Mouse (Mus musculus) myocyte (in vitro differentiated cells): ENCODE results near the gene Nsmce4a. TPM values are rescaled to one million over a fixed set of nuclear protein-coding genes. Genes with fewer than 3 reads are reported as not detected.
A peak's percentile ranks its signal among the peaks of the same experiment; 100 is the strongest.

Experiments used
- H3K27me3 ChIP-seq: one replicate; pipeline ENCODE4 v1.6.1; 2011; ENCODE audit not compliant: control insufficient read depth, insufficient read depth, insufficient read length
- H3K36me3 ChIP-seq: one replicate; pipeline ENCODE4 v1.6.1; 2011; ENCODE audit not compliant: control insufficient read depth, insufficient read depth
- H3K4me2 ChIP-seq: one replicate; pipeline ENCODE4 v1.6.1; 2011; ENCODE audit warnings: low read depth, control low read depth
- H3K4me3 ChIP-seq: one replicate; pipeline ENCODE4 v1.5.1; 2011; ENCODE audit warnings: mild to moderate bottlenecking, control low read depth, moderate library complexity
- H3K79me2 ChIP-seq: one replicate; pipeline ENCODE4 v1.6.1; 2011; ENCODE audit not compliant: control insufficient read depth, insufficient read depth
- H3ac ChIP-seq: one replicate; pipeline ENCODE4 v1.6.1; 2011; ENCODE audit not compliant: control insufficient read depth, insufficient read length
- CEBPB ChIP-seq: IDR thresholded peaks from 2 replicates; pipeline ENCODE4 v1.6.1; 2011; ENCODE audit warnings: mild to moderate bottlenecking, moderate library complexity; ENCODE audit not compliant: poor library complexity, insufficient read depth, severe bottlenecking
- E2F4 ChIP-seq: IDR thresholded peaks from one replicate; pipeline ENCODE4 v1.6.1; 2011; ENCODE audit warnings: mild to moderate bottlenecking, control low read depth, moderate library complexity; ENCODE audit not compliant: insufficient read depth
- MAX ChIP-seq: IDR thresholded peaks from one replicate; pipeline ENCODE4 v1.6.1; 2011; ENCODE audit warnings: low read depth, mild to moderate bottlenecking, control low read depth
- MYOD1 ChIP-seq, 3 experiments: IDR thresholded peaks; one replicate each; pipeline ENCODE4 v1.6.1; 2011; ENCODE audit warnings: control low read depth in 2 of 3, low read depth in 2 of 3, mild to moderate bottlenecking in 2 of 3, moderate library complexity in 1 of 3; ENCODE audit not compliant: insufficient read length in 2 of 3, control insufficient read depth in 1 of 3
- MYOG ChIP-seq, 3 experiments: IDR thresholded peaks; one replicate each; pipeline ENCODE4 v1.6.1; 2011; ENCODE audit warnings: control low read depth in 2 of 3, low read depth in 2 of 3, mild to moderate bottlenecking in 2 of 3; ENCODE audit not compliant: insufficient read length in 2 of 3, control insufficient read depth in 1 of 3, insufficient read depth in 1 of 3
- POLR2A ChIP-seq: IDR thresholded peaks from one replicate; pipeline ENCODE4 v1.6.1; 2011; ENCODE audit warnings: low read depth, mild to moderate bottlenecking, control low read depth, moderate library complexity; ENCODE audit not compliant: insufficient read length
- POLR2AphosphoS2 ChIP-seq: IDR thresholded peaks from one replicate; pipeline ENCODE4 v1.6.1; 2011; ENCODE audit warnings: low read depth, control low read depth; ENCODE audit not compliant: insufficient read length
- REST ChIP-seq: IDR thresholded peaks from one replicate; pipeline ENCODE4 v1.6.1; 2011; ENCODE audit warnings: mild to moderate bottlenecking, control low read depth, moderate library complexity; ENCODE audit not compliant: insufficient read depth, insufficient read length
- SRF ChIP-seq: IDR thresholded peaks from one replicate; pipeline ENCODE4 v1.6.1; 2011; ENCODE audit warnings: low read depth; ENCODE audit not compliant: control insufficient read depth, insufficient read length
- TCF12 ChIP-seq: IDR thresholded peaks from one replicate; pipeline ENCODE4 v1.6.1; 2011; ENCODE audit warnings: mild to moderate bottlenecking, control low read depth; ENCODE audit not compliant: poor library complexity, insufficient read depth, severe bottlenecking
- TCF3 ChIP-seq: IDR thresholded peaks from one replicate; pipeline ENCODE4 v1.6.1; 2011; ENCODE audit warnings: low read depth, control low read depth; ENCODE audit not compliant: insufficient read length
- USF1 ChIP-seq: IDR thresholded peaks from one replicate; pipeline ENCODE4 v1.6.1; 2011; ENCODE audit warnings: low read depth, mild to moderate bottlenecking, control low read depth, moderate library complexity
- polyA plus RNA-seq: library from polyadenylated mRNA; unstranded; fragments of >200 nt; fragmentation: generic; extraction: Trizol; gene quantifications from one replicate; pipeline ENCODE4 v1.2.1, GENCODE M21; 2012; ENCODE audit warnings: missing spikeins

Gene Nsmce4a
- polyA plus RNA-seq, 1 experiment = 24.4 TPM

DNA sequence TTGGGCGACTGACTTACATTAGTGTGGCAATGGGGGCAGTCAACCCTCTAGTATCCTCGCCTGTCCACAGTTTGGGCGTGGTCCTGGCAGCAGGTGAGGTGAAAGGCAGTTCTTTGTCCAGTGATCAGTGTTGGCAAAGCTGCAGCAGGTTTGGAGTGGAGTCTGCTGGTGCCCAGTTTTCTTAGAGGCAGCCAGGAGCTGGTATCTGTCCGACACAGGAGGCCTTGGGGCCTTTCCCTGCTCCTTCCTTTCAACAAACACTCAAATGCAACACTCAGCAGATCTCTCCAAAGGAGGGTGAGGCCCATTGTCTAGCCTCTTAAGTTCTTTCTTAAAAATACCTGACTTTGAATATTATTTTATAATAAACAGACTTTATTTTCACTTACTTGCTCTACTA, 14.3 kb downstream of the Nsmce4a start:
- no peaks in the 10 kb centered on the region for H3K79me2 ChIP-seq
- H3K36me3 ChIP-seq = no peaks in the 10 kb centered on the region
- no peak overlapping the region for H3K4me2 ChIP-seq
- H3K4me3 ChIP-seq = no peak overlapping the region
- TF ChIP-seq CEBPB = no peak
- TF ChIP-seq TCF12 = no peak
- TF ChIP-seq MAX = no peak
- TF ChIP-seq TCF3 = no peak
- no peaks in the 10 kb centered on the region for H3K27me3 ChIP-seq
- H3ac ChIP-seq = no peak overlapping the region

DNA sequence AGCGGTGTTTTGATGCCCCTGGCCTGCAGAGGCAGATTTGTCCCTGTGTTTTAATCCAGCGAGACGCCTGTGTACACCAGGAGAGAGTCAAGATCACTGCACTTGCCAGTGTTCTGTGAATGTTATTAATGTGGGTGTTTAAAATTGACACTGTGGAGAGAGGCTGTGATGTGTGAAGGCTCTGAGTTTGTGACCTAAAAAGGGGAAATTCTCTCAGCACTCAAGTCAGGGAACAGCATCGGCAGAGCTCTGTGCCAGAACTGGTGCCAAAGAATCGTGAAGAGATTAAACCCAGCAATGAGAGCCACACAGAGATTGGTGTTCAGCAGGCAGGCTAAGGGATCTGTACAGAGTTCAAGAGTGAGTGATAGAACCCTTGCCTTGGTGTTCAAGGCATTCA, 17.3 kb downstream of the Nsmce4a start:
- no peak overlapping the region for H3ac ChIP-seq
- H3K27me3 ChIP-seq = no peaks in the 10 kb centered on the region
- no peak overlapping the region for H3K4me3 ChIP-seq
- no peak for TF ChIP-seq POLR2A
- H3K4me2 ChIP-seq = no peak overlapping the region
- H3K36me3 ChIP-seq = no peaks in the 10 kb centered on the region
- no peaks in the 10 kb centered on the region for H3K79me2 ChIP-seq

DNA sequence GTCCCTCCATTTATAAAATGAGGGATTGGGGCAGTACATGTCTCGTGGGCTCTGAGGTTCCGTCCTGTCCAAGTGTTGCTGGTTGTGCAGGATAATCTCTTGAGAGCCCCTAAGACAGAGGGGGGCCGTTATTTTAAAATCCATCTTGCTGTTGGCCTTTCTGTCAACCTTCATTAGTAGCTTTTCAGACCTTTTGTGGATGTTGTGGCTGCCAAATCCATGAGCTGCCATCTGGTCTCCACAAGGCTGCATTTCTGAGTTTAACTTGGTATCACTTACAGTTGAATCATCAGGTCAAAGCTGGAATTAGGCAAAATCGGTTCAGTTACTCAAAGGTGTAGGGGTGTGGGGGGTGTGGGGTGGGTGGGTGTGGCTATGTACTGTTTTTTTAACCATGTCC, 19.6 kb downstream of the Nsmce4a start:
- H3K27me3 ChIP-seq = no peaks in the 10 kb centered on the region
- TF ChIP-seq POLR2A (no peak), MAX (no peak), POLR2AphosphoS2 (no peak), E2F4 (no peak), USF1 (no peak), MYOD1 (IDR thresholded peaks at IDR 0.05; ENCODE audit: control insufficient read depth in 1 of 3, insufficient read length in 2 of 3, low read depth in 2 of 3) (no peak), TCF12 (no peak)
- no peak overlapping the region for H3ac ChIP-seq
- no peak overlapping the region for H3K4me2 ChIP-seq
- no peaks in the 10 kb centered on the region for H3K79me2 ChIP-seq
- H3K36me3 ChIP-seq = no peaks in the 10 kb centered on the region
- no peak overlapping the region for H3K4me3 ChIP-seq

DNA sequence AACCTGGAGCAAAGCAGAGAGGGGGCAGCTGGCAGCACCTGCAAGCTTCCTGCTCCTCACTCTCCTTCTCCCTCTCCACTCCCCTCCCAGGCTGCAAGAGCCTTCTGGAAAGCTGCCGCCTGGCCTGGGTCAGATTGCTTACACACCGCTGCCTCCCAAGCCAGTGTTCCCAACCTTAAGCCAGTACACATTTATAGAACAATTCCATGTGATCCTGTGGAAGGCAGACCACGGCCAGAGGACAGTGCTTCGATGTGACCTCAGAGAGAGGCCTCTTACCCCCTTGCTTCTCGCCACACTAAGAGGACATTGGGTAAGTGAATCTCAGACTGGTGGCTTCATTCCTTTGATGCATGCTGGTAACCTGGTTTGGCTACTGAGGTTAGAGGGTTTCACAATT, 20.1 kb downstream of the Nsmce4a start:
- H3K4me3 ChIP-seq = no peak overlapping the region

DNA sequence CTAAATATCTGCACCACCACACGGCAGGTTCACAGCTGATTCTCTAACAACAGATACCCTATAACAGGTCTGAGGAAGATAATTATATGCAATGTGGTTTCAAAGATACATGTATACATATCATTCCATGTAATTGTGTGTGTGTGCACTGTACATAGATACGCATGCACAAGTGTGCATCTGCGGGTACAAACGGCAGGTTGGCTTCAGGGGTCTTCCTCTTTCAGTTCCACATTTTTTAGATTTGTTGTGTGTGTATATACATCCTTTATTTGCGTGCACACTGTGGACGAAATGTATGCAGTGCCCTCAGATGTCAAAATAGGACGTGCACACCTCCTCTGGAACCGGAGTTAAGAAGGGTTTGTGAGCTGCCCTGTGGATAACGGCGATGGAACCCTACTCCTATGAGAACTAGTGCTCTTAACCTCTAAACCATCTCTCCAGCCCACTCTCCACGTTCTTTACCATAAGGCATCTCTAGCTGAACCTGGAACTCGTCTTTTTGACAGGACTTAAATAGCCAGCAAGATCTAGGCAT, 25.2 kb downstream of the Nsmce4a start:
- Histone ChIP-seq H3K36me3 (no peaks in the 10 kb centered on the region), H3K27me3 (no peaks in the 10 kb centered on the region), H3ac (peak overlapping the region; percentile 58), H3K79me2 (peaks cover 37% of the 10 kb centered on the region), H3K4me3 (peak overlapping the region; percentile 71), H3K4me2 (peak overlapping the region; percentile 16)
- TF ChIP-seq POLR2A (no peak), POLR2AphosphoS2 (no peak), TCF3 (no peak), REST (no peak), SRF (no peak), MYOG (IDR thresholded peaks at IDR 0.05; ENCODE audit: control insufficient read depth in 1 of 3, insufficient read depth in 1 of 3, insufficient read length in 2 of 3, low read depth in 2 of 3) (no peak), USF1 (no peak), E2F4 (no peak), MAX (no peak), TCF12 (no peak)

More for the DNA sequence above, 20.1 kb downstream of the Nsmce4a start:
- H3K27me3 ChIP-seq = no peaks in the 10 kb centered on the region
- no peak overlapping the region for H3ac ChIP-seq
- H3K36me3 ChIP-seq = no peaks in the 10 kb centered on the region
- no peaks in the 10 kb centered on the region for H3K79me2 ChIP-seq
- H3K4me2 ChIP-seq = no peak overlapping the region
- no peak for TF ChIP-seq POLR2A
- no peak for TF ChIP-seq TCF3
- no peak for TF ChIP-seq MYOD1 (IDR thresholded peaks at IDR 0.05; ENCODE audit: control insufficient read depth in 1 of 3, insufficient read length in 2 of 3, low read depth in 2 of 3)
- TF ChIP-seq USF1 = no peak
- no peak for TF ChIP-seq REST
- no peak for TF ChIP-seq MAX
- no peak for TF ChIP-seq TCF12
- no peak for TF ChIP-seq E2F4
- no peak for TF ChIP-seq SRF
- no peak for TF ChIP-seq MYOG (IDR thresholded peaks at IDR 0.05; ENCODE audit: control insufficient read depth in 1 of 3, insufficient read depth in 1 of 3, insufficient read length in 2 of 3, low read depth in 2 of 3)
- TF ChIP-seq CEBPB = no peak
- no peak for TF ChIP-seq POLR2AphosphoS2
